Mouse (Mus musculus): Measurements from ENCODE around the gene Nrsn1.
"Not testable (repeated sequence)": the region's sequence is repeated elsewhere in the genome, so short reads cannot be mapped to it uniquely, and the experiment has no call there.

DNA sequence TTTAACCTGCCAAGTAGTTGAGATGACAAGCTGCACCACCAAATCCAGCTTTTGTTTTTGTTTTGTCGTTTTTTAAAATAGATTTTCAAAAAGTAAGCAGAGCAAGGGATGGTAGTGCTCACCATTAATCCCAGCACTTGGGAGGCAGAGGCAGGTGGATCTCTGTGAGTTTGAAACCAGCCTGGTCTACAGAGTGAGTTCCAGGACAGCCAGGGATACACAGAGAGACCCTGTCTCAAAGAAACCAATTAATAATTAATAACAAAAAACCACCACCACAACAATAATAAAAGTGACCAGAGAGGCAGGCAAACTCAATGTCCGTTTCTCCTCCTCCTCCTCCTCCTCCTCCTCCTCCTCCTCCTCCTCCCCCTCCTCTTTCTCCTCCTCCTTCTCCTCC, at the start of gene Nrsn1:
- TF ChIP-seq POLR2A (IDR thresholded peaks at IDR 0.05; ENCODE audit: insufficient read length, low read depth); USF1 (IDR thresholded peaks at IDR 0.05; ENCODE audit: low read depth); E2F4 (IDR thresholded peaks at IDR 0.05; ENCODE audit: insufficient read depth); POLR2AphosphoS2 (IDR thresholded peaks at IDR 0.05; ENCODE audit: insufficient read length, low read depth): not testable (repeated sequence)
